Mouse (Mus musculus) liver, embryonic 12.5 days (tissue): Measurements from ENCODE around the gene Scn11a. TPM values are rescaled to one million over a fixed set of nuclear protein-coding genes. Genes with fewer than 3 reads are reported as not detected.
A peak's percentile ranks its signal among the peaks of the same experiment; 100 is the strongest.

Experiments
- ATAC-seq: fragments of 200-750 bp; cut with Nextera tagmentation; 2 replicates; pipeline ENCODE4 v1.8.0; 2017; ENCODE audit warnings: moderate number of reproducible peaks, mild to moderate bottlenecking, moderate library complexity
- H3K27ac ChIP-seq: fragments of 300-500 bp; sonication (generic); 2 replicates; pipeline ENCODE4 v1.5.1; 2016; ENCODE audit warnings: mild to moderate bottlenecking
- H3K27me3 ChIP-seq: fragments of 300-500 bp; sonication (generic); replicated peaks from 2 replicates; pipeline ENCODE4 v1.6.1; 2016; ENCODE audit warnings: mild to moderate bottlenecking, moderate library complexity
- H3K36me3 ChIP-seq: fragments of 300-500 bp; sonication (generic); 2 replicates; pipeline ENCODE4 v1.6.1; 2016; ENCODE audit warnings: mild to moderate bottlenecking, moderate library complexity
- H3K4me1 ChIP-seq: fragments of 300-500 bp; sonication (generic); 2 replicates; pipeline ENCODE4 v1.6.1; 2016
- H3K4me2 ChIP-seq: fragments of 300-500 bp; sonication (generic); 2 replicates; pipeline ENCODE4 v1.6.1; 2016; ENCODE audit warnings: mild to moderate bottlenecking, moderate library complexity
- H3K4me3 ChIP-seq: fragments of 300-500 bp; sonication (generic); 2 replicates; pipeline ENCODE4 v1.5.1; 2016; ENCODE audit warnings: mild to moderate bottlenecking, moderate library complexity
- H3K9ac ChIP-seq: fragments of 300-500 bp; sonication (generic); 2 replicates; pipeline ENCODE4 v1.6.1; 2016; ENCODE audit warnings: mild to moderate bottlenecking, moderate library complexity
- H3K9me3 ChIP-seq: fragments of 300-500 bp; sonication (generic); replicated peaks from 2 replicates; pipeline ENCODE4 v1.6.1; 2016; ENCODE audit warnings: mild to moderate bottlenecking, moderate library complexity
- WGBS: fragments of 180-500 bp; shearing (Covaris S2); methylation state at CpG from one replicate; pipeline ENCODE4 v1.1.7; 2016; ENCODE audit not compliant: insufficient replicate concordance; 5-methylcytosine and 5-hydroxymethylcytosine counted together
- polyA plus RNA-seq: library from polyadenylated mRNA; unstranded; fragments of >200 nt; fragmentation: Nextera tagmentation; extraction: Ambion mirVana; gene quantifications from 2 replicates; pipeline ENCODE4 v1.2.1, GENCODE M21; 2016

Scn11a gene
- 0.04 and 0.06 TPM in 2 replicates for polyA plus RNA-seq

GRCm38 (mm10) chr9:119825297-119825696 is at the start of gene Scn11a:
Gene Scn11a (minus strand): TSS chr9:119825456.
- Histone ChIP-seq H3K4me2 (no peak within 1 kb of the TSS), H3K9me3 (no peaks in the 10 kb centered on the region), H3K4me3 (no peak within 1 kb of the TSS), H3K9ac (no peak within 1 kb of the TSS), H3K27ac (no peak within 1 kb of the TSS), H3K4me1 (no peaks in the 10 kb centered on the region), H3K36me3 (no peaks in the 10 kb centered on the region), H3K27me3 (no peaks in the 10 kb centered on the region; the same call in 1 of the 2 replicates)
- ATAC-seq, result no peak
- WGBS, result 40% methylated on average over 4 of the region's 4 CpGs

DNA sequence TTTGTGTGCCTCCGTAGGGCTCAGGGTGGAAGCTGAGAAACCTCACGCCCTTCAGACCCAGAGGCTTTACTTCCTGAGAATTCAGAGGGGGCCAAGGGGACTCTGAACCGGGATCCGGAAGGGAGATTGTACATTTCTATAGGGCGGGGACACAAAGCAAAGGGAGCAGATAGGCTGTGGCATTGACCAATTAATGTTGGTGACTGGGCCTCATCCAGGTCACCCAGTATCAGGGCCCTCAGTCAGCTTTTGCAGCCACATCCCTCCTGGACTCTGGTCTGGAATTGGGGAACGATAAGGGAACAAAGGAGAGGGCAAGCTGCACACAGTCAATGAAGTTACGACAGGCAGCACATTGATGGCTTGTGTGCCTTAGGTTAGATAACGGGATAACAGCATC is 28.9 kb upstream of the Scn11a start:
- Histone ChIP-seq H3K27me3 (no peaks in the 10 kb centered on the region), H3K4me2 (no peak overlapping the region), H3K9me3 (no peaks in the 10 kb centered on the region), H3K4me1 (no peaks in the 10 kb centered on the region), H3K36me3 (no peaks in the 10 kb centered on the region), H3K27ac (no peak overlapping the region), H3K4me3 (no peak overlapping the region), H3K9ac (no peak overlapping the region)
- 60% methylated on average over 8 of the region's 8 CpGs for WGBS
- ATAC-seq, result no peak

DNA sequence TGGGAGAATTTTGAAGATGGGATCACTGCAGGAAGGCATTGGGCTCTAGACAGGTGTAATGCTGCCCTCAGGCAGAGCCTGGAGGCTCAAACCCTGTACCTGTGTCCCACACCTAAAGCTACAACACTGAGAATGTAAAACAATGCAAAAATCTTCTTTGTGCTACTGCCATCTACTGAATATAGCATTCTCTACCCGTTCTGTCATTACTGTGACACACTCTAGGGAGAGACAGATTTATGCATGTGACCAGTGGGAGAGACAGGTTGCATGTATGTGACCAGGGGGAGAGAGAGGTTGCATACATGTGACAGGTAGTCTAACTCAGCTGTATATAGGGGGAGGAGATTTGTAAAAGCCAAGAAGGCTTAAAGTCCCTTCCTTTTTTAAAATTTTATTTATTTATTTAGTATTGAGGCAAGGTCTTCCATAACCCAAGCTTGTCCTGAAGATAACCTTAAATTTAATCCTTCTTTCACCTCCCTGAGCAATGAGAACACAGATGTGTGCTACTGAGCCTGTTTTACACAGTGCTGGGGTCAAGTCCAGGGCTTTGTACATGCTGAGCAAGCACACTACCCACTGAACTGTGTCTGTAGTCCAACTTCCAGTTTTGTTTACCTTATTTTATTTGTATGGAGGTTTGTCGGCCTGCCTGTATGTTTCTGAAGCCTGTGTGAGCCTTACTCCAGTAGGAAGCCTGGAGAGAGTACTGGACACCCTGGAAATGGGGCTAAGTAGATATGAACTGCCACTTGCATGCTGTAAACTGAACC is 28.0 kb upstream of the Scn11a start:
- Histone ChIP-seq H3K9ac (no peak overlapping the region), H3K4me1 (no peaks in the 10 kb centered on the region), H3K36me3 (no peaks in the 10 kb centered on the region), H3K27ac (no peak overlapping the region), H3K27me3 (no peaks in the 10 kb centered on the region), H3K4me2 (no peak overlapping the region), H3K9me3 (no peaks in the 10 kb centered on the region), H3K4me3 (no peak overlapping the region)
- WGBS, result 58% methylated on average over 2 of the region's 2 CpGs
- ATAC-seq, result no peak

- no peak for ATAC-seq
- H3K4me3 ChIP-seq, result no peak overlapping the region
- no peaks in the 10 kb centered on the region for H3K36me3 ChIP-seq
- no peak overlapping the region for H3K27ac ChIP-seq
- H3K9me3 ChIP-seq, result no peaks in the 10 kb centered on the region
- no peak overlapping the region for H3K9ac ChIP-seq
- H3K4me1 ChIP-seq, result no peaks in the 10 kb centered on the region
- WGBS, result 69% methylated on average over 10 of the region's 10 CpGs
- no peak overlapping the region for H3K4me2 ChIP-seq
- no peaks in the 10 kb centered on the region for H3K27me3 ChIP-seq
Measured at GRCm38 (mm10) chr9:119852347-119853030, 27.2 kb upstream of the Scn11a start.

GRCm38 (mm10) chr9:119849214-119849613 is 24.0 kb upstream of the Scn11a start:
- Histone ChIP-seq H3K4me1 (no peaks in the 10 kb centered on the region), H3K36me3 (no peaks in the 10 kb centered on the region), H3K27ac (no peak overlapping the region), H3K9me3 (no peaks in the 10 kb centered on the region), H3K9ac (no peak overlapping the region), H3K4me3 (no peak overlapping the region), H3K4me2 (no peak overlapping the region), H3K27me3 (no peaks in the 10 kb centered on the region)
- ATAC-seq, result no peak
- 28% methylated on average over 8 of the region's 8 CpGs for WGBS

- H3K27ac ChIP-seq, result no peak overlapping the region
- H3K9ac ChIP-seq, result no peak overlapping the region
- H3K27me3 ChIP-seq, result no peaks in the 10 kb centered on the region
- H3K9me3 ChIP-seq, result no peaks in the 10 kb centered on the region
- H3K4me2 ChIP-seq, result no peak overlapping the region
- ATAC-seq, result no peak
- H3K4me3 ChIP-seq, result no peak overlapping the region
- no peaks in the 10 kb centered on the region for H3K4me1 ChIP-seq
- no peaks in the 10 kb centered on the region for H3K36me3 ChIP-seq
- WGBS, result 39% methylated on average over 7 of the region's 7 CpGs
Measured at GRCm38 (mm10) chr9:119848671-119849070, 23.4 kb upstream of the Scn11a start.

GRCm38 (mm10) chr9:119847187-119847586 is 21.9 kb upstream of the Scn11a start:
- Histone ChIP-seq H3K4me3 (no peak overlapping the region), H3K4me1 (peaks cover 5% of the 10 kb centered on the region; the same call in 1 of the 2 replicates), H3K4me2 (no peak overlapping the region), H3K9ac (no peak overlapping the region), H3K36me3 (no peaks in the 10 kb centered on the region), H3K9me3 (no peaks in the 10 kb centered on the region), H3K27me3 (no peaks in the 10 kb centered on the region), H3K27ac (no peak overlapping the region)
- ATAC-seq, result no peak
- 68% methylated on average over 6 of the region's 6 CpGs for WGBS

- H3K4me3 ChIP-seq, result no peak overlapping the region
- 38% methylated on average over 5 of the region's 5 CpGs for WGBS
- no peaks in the 10 kb centered on the region for H3K9me3 ChIP-seq
- no peak for ATAC-seq
- H3K4me2 ChIP-seq, result no peak overlapping the region
- no peaks in the 10 kb centered on the region for H3K27me3 ChIP-seq
- H3K9ac ChIP-seq, result no peak overlapping the region
- no peak overlapping the region for H3K27ac ChIP-seq
- no peaks in the 10 kb centered on the region for H3K36me3 ChIP-seq
- peaks cover 9% of the 10 kb centered on the region; the same call in 1 of the 2 replicates for H3K4me1 ChIP-seq
Measured at GRCm38 (mm10) chr9:119844724-119845123, 19.5 kb upstream of the Scn11a start.

- Histone ChIP-seq H3K36me3 (no peaks in the 10 kb centered on the region), H3K4me3 (no peak overlapping the region), H3K4me2 (no peak overlapping the region), H3K27me3 (no peaks in the 10 kb centered on the region), H3K27ac (no peak overlapping the region), H3K9me3 (no peaks in the 10 kb centered on the region), H3K9ac (no peak overlapping the region), H3K4me1 (peaks cover 9% of the 10 kb centered on the region; the same call in 1 of the 2 replicates)
- ATAC-seq, result no peak
- 40% methylated on average over 4 of the region's 4 CpGs for WGBS
Measured at GRCm38 (mm10) chr9:119843549-119843948, 18.3 kb upstream of the Scn11a start.

DNA sequence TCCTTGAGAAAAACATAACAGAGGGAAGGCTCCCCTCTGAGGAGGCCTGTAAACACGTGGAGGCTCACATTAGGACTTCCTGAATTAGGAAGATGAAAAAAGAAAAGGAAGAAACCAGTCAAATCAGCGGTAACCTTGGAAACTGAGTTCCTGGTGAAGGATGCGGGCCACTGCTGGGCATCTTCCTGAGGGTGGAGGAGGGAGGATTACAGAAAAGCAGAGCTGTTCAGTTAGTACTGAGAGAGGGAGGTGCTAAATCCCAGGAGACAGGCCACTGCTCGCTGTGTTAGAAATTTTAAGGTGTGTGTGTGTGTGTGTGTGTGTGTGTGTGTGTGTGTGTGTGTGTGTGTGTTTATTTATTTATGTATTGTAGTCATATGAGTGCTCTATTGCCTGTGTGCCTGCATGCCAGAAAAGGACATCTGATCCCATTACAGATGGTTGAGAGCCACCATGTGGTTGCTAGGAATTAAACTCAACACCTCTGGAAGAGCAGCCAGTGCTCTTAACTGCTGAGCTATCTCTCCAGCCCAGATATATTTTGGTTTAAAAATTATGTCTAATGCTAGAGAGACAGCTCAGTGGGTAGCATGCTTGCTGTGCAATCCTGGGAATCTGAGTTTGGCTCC is 17.4 kb upstream of the Scn11a start:
- 45% methylated on average over 4 of the region's 4 CpGs for WGBS
- Histone ChIP-seq H3K4me1 (peaks cover 9% of the 10 kb centered on the region; the same call in 1 of the 2 replicates), H3K4me2 (no peak overlapping the region), H3K4me3 (no peak overlapping the region), H3K27ac (no peak overlapping the region), H3K9ac (no peak overlapping the region), H3K9me3 (no peaks in the 10 kb centered on the region), H3K36me3 (no peaks in the 10 kb centered on the region), H3K27me3 (no peaks in the 10 kb centered on the region)
- ATAC-seq, result no peak

DNA sequence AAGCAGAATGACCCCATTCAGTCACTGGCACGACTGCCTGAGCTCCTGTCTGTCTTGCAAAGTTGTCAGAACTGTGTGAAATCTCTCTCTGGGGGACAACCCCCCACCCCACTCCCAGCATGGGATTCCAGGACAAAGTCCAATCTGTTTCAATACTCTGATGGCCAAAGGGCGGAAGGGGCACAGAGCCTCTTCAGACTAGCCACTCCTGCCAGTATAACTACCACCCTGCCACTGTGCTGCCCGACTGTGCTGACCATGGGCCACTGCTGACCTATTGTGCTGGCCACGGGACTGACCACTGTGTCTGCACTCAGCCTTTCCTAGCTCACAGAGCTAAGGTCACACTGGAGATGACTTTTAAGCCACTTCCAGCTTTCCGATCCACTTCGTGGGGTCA is 16.8 kb upstream of the Scn11a start:
- H3K9me3 ChIP-seq, result no peaks in the 10 kb centered on the region
- no peaks in the 10 kb centered on the region for H3K27me3 ChIP-seq
- no peak overlapping the region for H3K27ac ChIP-seq
- 42% methylated on average over 6 of the region's 6 CpGs for WGBS
- H3K4me3 ChIP-seq, result no peak overlapping the region
- H3K4me1 ChIP-seq, result peaks cover 9% of the 10 kb centered on the region; the same call in 1 of the 2 replicates
- no peak overlapping the region for H3K9ac ChIP-seq
- H3K36me3 ChIP-seq, result no peaks in the 10 kb centered on the region
- ATAC-seq, result peak; percentile 44; the same call in 1 of the 2 replicates
- no peak overlapping the region for H3K4me2 ChIP-seq

DNA sequence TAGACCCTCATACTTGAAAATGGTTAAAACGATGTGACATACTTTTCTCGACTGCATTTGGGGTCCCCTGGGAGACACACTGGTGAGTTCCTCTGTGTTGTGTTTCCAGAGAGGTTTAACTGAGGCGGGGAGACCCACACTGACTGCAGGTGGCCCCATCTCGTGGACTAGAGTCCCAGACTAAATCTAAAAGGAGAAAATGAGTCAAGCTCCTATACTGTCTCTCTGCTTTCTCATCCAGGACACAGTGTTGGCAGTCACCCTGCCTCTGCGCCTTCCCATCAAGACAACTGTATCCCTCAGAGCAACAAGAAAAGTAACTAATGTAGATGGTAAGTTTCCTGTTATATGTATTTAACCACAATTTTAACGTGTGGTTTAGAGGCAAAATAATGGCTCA is 15.9 kb upstream of the Scn11a start:
- Histone ChIP-seq H3K27ac (no peak overlapping the region), H3K9ac (no peak overlapping the region), H3K9me3 (no peaks in the 10 kb centered on the region), H3K27me3 (no peaks in the 10 kb centered on the region), H3K4me1 (peaks cover 9% of the 10 kb centered on the region; the same call in 1 of the 2 replicates), H3K36me3 (no peaks in the 10 kb centered on the region), H3K4me3 (no peak overlapping the region), H3K4me2 (no peak overlapping the region)
- no peak for ATAC-seq
- 58% methylated on average over 6 of the region's 6 CpGs for WGBS
